Mouse (Mus musculus) embryonic fibroblast, embryonic 13.5 days (primary cell): ENCODE measurements around the gene Tram2. TPM values are rescaled to one million over a fixed set of nuclear protein-coding genes. Genes with fewer than 3 reads are reported as not detected.

ENCODE experiments used
- H3K27ac ChIP-seq: 2 replicates; pipeline ENCODE4 v1.5.1; 2012; ENCODE audit warnings: low read length, control low read depth, inconsistent platforms; ENCODE audit not compliant: insufficient read depth
- H3K4me1 ChIP-seq: 2 replicates; pipeline ENCODE4 v1.6.1; 2011; ENCODE audit warnings: low read length; ENCODE audit not compliant: control insufficient read depth, insufficient read depth
- H3K4me3 ChIP-seq: 2 replicates; pipeline ENCODE4 v1.5.1; 2011; ENCODE audit warnings: mild to moderate bottlenecking, control low read depth, low read length; ENCODE audit not compliant: insufficient read depth
- CTCF ChIP-seq: IDR thresholded peaks from 2 replicates; pipeline ENCODE4 v1.5.1; 2011; ENCODE audit warnings: mild to moderate bottlenecking, control low read depth, low read length, moderate library complexity, borderline replicate concordance; ENCODE audit not compliant: insufficient read depth
- POLR2A ChIP-seq: IDR thresholded peaks from 2 replicates; pipeline ENCODE4 v1.6.1; 2011; ENCODE audit warnings: low read depth, mild to moderate bottlenecking, control low read depth, low read length, moderate library complexity
- polyA plus RNA-seq: library from polyadenylated mRNA; stranded (reverse); fragments of >200 nt; gene quantifications from 2 replicates; pipeline ENCODE4 v1.2.4, GENCODE M21; 2011; ENCODE audit warnings: low read depth; ENCODE audit not compliant: missing spikeins, insufficient read length

Tram2 gene
- 47.9 and 57.1 TPM in 2 replicates for polyA plus RNA-seq

- H3K4me3 ChIP-seq: peak within 1 kb of the TSS; percentile 87
- H3K4me1 ChIP-seq: peaks cover 15% of the 10 kb centered on the region
- TF ChIP-seq POLR2A: peak; percentile 90
- no peak for TF ChIP-seq CTCF
- H3K27ac ChIP-seq: peak within 1 kb of the TSS; percentile 81
Measured at GRCm38 (mm10) chr1:21079217-21079773, at the start of gene Tram2. Gene Tram2 (minus strand): TSS chr1:21079229.

GRCm38 (mm10) chr1:21124713-21125336, 45.8 kb upstream of the Tram2 start:
- Histone ChIP-seq H3K4me1 (no peaks in the 10 kb centered on the region), H3K27ac (no peak overlapping the region), H3K4me3 (no peak overlapping the region)
- TF ChIP-seq CTCF (no peak), POLR2A (no peak)

GRCm38 (mm10) chr1:21103784-21104183, 24.8 kb upstream of the Tram2 start:
- H3K4me3 ChIP-seq: no peak overlapping the region
- H3K4me1 ChIP-seq: no peaks in the 10 kb centered on the region
- TF ChIP-seq POLR2A (no peak), CTCF (no peak)
- H3K27ac ChIP-seq: no peak overlapping the region

GRCm38 (mm10) chr1:21101221-21102006, 22.4 kb upstream of the Tram2 start:
- peak; percentile 53; the same call in 1 of the 2 replicates for TF ChIP-seq CTCF
- TF ChIP-seq POLR2A: no peak
- Histone ChIP-seq H3K4me1 (no peaks in the 10 kb centered on the region), H3K4me3 (no peak overlapping the region), H3K27ac (no peak overlapping the region)

- TF ChIP-seq POLR2A (no peak), CTCF (no peak)
- no peak overlapping the region for H3K4me3 ChIP-seq
- H3K27ac ChIP-seq: no peak overlapping the region
Measured at GRCm38 (mm10) chr1:21100726-21101125, 21.7 kb upstream of the Tram2 start.

GRCm38 (mm10) chr1:21097001-21097989, 18.3 kb upstream of the Tram2 start:
- peaks cover 12% of the 10 kb centered on the region for H3K4me1 ChIP-seq
- no peak overlapping the region for H3K27ac ChIP-seq
- no peak overlapping the region for H3K4me3 ChIP-seq
- no peak for TF ChIP-seq CTCF

More at GRCm38 (mm10) chr1:21100726-21101125, 21.7 kb upstream of the Tram2 start:
- H3K4me1 ChIP-seq: no peaks in the 10 kb centered on the region; the same call in 1 of the 2 replicates

GRCm38 (mm10) chr1:21094644-21095215, 15.7 kb upstream of the Tram2 start:
- peaks cover 21% of the 10 kb centered on the region for H3K4me1 ChIP-seq
- no peak for TF ChIP-seq POLR2A
- no peak for TF ChIP-seq CTCF
- no peak overlapping the region for H3K4me3 ChIP-seq
- peak overlapping the region; percentile 92 for H3K27ac ChIP-seq

- Histone ChIP-seq H3K4me1 (peaks cover 20% of the 10 kb centered on the region), H3K27ac (no peak overlapping the region), H3K4me3 (no peak overlapping the region)
- no peak for TF ChIP-seq CTCF
- TF ChIP-seq POLR2A: no peak
Measured at GRCm38 (mm10) chr1:21089661-21090117, 10.7 kb upstream of the Tram2 start.
